Mouse (Mus musculus) layer of hippocampus, adult 8-10 months (tissue): Measurements from ENCODE around the gene Olfr959. TPM values are rescaled to one million over a fixed set of nuclear protein-coding genes. Genes with fewer than 3 reads are reported as not detected.

Experiments
- DNase-seq, 2 experiments: peaks; one replicate each; pipeline ENCODE4 v3.0.0; 2022; ENCODE audit warnings: low spot score in 2 of 2
- total RNA-seq, 4 experiments: library from RNA; stranded (reverse); gene quantifications; 2 replicates each; pipeline ENCODE4 v1.2.4; 2022

Gene Olfr959
- total RNA-seq: not detected

DNA sequence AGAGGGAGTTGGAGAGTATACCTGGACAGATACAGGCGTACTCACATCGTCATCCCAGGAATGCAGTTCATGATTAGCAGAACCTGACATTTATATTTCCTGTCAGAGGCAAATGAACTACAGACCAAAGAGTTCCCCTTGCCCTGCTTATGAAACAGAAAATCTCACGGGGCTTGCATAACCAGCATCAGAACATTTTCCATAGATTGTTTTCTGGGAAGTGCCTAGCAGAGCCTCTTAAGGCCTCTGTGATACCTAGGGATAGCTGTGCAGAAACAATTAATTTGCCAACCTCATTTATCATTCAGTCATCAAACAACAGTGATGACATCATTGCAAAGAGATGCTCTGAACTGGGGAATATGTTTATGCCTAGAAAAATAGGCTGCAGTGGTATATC is at the start of gene Olfr959:
TSS of gene Olfr959 (minus strand) at position 101 of the 400 bp plus-strand sequence.
- no peak for DNase-seq

DNA sequence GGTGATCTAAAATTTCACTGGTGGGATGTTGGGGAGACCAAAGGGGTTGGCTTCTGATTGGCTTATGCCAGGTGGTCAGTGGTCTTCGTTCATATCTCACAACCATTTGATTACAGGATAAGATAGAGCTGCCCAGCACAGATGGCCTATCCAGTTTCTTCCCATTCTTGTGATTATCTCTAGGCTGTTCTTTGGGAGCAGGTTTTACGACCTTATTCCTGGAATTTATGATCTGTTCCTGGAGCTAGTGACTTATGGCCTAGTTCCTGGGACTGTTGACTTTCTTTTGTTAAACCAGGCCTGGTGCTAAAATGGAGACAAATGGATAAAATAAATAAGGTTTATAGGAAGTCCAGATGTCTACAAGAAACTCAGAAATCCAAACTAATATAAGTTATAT is 49.3 kb upstream of the Olfr959 start:
- DNase-seq: no peak

DNA sequence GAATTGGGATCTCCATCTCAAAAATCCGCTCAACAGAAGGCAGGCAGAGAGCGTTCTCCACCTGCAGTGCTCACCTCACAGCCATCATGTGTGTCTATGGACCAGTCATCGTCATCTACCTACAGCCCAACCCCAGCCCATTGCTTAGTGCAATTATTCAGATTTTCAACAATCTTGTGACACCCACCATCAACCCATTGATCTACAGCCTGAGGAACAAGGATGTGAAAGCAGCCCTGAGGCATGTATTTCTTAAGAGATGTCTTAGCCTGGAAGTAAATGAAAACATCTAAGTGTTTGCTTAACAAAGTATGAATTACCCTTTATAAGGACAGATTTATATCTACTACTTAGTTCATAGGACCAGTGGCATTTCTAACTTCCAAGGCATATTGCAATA is 48.4 kb upstream of the Olfr959 start:
- no peak for DNase-seq

DNA sequence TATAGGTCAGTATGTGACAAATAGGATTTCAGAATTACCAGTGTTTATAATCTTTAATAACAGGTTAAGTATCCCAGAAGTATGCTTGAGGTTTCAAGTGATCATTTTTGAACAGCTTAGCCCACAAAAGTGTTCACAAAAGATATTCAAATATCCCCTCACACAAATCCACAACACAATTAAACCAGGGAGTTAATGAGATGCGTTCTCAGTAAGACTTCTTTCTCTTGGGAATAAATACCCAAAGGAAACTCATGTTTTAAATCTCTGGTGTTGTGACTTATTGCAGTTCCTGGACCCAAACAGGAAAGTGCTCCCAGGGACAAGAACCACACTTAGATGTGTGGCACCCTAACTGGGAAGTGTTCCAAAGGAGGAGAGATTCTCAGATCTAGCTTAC is 45.7 kb upstream of the Olfr959 start, which contains the start of gene Olfr960:
TSS of gene Olfr960 (plus strand) at position 301 of the 400 bp plus-strand sequence.
- DNase-seq: no peak

DNA sequence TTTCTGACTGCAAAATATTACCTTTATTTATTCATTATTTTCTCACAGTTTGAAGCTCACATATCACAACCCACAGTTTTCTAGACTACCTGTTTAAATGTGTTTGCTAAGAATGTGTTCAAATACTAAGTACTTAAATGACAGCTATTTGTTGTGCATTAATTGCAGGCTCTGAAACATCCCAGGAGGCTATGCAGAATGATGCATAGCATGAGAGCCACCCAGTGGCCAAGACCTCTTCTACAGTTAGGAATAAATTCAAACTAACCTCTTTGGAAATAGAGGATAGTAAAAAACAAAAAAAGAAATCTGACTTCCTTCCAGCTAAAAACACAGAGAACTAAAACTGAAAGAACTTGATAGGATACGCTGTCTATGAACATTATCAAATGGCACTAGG is 36.6 kb upstream of the Olfr959 start:
- peak in 1 of 2 experiments; percentile 22 for DNase-seq

DNA sequence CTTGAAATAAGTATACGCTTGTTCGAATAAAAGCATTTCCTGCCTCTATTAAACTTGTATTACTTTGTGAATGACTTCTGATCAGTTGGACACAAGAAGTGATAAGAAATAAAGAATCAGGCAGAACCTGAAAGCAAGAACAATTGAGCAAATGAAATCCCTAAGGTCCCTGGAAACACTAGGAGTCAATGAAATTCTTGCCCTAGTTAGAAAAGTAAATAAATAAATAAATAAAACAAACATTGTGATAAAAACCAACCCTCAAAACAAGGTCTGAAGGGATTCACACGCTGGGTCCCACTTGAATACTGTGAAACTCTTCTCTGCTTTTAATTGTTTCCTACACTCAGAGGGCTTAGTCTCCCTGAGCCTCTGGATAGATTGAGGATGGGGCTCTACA is 35.0 kb upstream of the Olfr959 start, which contains the start of gene Olfr148:
TSS of gene Olfr148 (plus strand) at position 301 of the 400 bp plus-strand sequence.
- DNase-seq: no peak

DNA sequence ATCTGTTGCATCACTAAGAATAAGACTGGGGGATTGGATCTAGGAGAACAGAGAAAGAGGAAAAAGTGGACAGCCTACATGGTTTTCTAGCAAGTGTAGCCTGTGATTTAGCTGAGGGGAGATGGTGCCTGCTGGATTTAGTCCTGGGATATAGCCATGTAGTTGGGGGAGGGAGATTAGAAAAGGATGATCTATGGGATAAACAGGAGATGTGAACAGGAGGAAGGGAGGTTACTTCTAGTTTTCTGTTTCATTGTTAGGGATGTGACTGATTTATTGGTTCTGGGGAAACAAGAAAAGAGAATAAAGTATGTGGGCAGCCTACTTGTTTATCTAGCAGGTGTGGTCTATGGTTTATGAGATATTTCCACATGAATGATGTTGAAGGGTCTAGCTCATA is 33.1 kb upstream of the Olfr959 start:
- DNase-seq: no peak

DNA sequence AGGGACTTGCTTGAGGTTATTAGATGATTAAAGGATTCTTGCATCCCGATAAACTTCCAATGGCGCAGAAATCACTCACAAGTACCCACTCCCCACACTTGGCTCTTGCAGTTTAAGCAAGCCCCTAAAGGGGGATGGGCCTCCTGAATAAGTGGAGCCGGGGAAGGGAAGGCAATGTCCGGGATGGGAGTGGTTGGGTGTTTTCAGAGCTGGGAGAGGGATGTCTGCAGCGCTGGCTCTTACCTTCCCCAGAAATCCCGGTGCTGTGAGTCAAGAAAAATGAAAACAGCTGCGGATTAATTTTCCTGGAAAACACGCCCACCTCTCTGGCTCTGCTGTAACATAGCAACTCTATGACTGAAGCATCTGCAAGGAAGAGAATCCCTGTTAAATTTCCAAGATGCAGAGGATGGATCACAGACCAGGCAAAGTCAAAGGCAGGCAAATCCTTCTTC is 28.7 kb upstream of the Olfr959 start, which contains the start of gene AW551984:
TSS of gene AW551984 (minus strand) at position 405 of the 455 bp plus-strand sequence.
- DNase-seq: peak in 1 of 2 experiments; percentile 5

DNA sequence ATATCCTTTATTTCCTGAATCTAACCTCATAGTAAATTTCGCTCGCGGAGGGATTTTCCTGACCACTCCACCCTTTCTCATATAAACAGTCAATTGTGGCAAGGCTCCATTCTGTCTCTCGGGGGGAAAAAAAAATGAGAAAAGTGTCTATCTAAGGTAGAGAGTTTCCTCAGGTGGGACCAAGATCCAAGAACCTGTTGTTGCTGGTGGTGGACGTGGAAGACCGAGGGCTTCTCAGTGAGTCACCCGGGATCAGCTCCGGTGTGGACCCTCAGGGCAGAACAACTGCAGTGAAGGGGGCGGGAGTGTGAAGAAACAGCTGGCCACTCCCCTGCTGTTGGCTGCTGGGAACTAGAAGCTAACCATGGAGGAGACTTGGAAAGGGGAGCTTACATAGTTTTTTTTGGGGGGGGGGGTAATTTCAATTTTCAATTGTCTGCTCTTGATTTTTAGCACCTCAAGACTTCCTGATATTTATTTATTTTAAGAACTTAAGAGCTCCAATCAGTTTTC is 28.0 kb upstream of the Olfr959 start:
- no peak for DNase-seq

DNA sequence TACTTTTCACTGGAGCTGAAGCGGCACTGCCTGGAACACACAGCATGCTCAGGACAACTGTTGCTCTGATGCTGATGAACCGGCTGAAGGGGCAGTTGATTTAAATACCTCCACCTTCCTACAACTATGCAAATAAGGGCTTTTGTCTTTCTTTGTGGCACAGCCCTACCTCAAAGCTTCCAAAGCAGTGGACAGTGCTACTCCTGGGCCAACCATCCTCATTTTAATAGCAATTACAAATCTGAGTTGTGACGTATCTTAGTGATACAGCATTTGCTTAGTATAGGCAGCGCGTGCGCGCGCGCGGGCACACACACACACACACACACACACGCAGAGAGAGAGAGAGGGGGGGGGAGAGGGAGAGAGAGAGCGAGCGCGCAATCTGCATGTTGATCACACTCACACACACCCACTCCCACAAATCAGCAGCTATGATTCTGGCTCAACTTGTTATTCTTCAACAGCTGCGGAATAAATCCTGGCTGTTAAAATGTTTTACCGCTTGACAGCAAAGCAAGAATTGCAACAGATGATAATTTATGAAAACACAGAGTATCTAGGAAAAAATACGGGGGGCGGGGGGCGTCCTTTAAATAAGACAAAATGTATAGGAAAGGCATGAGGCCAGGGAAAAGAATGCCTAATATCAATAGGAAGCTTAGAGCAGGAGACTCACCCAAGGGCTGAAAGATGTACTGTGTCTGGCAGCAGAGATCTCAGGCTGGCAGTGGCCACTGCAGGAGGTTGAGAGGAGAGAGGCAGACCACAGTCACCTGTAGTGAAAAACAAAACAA is 27.4 kb upstream of the Olfr959 start:
- DNase-seq: peak; percentile 14 to 21

DNA sequence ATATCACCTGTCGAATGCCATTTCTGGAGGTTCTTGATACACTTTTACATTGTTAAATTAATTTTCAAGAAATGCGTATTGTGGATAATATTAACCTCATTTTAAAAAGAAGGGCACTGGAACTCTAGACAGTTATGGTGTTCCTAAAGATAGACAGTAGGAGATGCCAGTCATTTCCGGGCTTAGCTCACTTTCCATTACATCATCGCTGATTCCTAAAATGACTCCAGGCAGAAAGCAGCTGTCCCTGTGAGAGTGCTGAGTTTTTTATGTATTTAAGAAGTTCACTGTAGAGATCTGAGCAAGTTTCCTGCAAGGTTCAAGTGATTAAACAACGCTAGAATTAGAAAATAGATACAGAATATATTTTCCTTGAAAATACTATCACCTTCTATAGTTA is 1.7 kb upstream of the Olfr959 start:
- no peak for DNase-seq

DNA sequence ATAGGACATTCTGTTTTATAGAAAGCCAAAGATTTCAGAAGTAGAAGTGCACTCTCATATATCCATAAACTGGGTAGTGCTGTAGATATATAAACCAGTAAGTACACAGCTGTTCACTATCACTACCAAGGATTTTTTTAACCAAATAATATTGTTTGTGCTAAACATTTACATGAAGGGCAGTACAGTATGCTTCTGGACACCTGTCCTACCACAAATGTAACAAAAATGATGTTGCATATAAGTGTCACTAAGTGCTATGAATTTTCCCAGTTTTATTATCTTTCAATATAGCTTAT is 17.1 kb downstream of the Olfr959 start:
- DNase-seq: no peak

DNA sequence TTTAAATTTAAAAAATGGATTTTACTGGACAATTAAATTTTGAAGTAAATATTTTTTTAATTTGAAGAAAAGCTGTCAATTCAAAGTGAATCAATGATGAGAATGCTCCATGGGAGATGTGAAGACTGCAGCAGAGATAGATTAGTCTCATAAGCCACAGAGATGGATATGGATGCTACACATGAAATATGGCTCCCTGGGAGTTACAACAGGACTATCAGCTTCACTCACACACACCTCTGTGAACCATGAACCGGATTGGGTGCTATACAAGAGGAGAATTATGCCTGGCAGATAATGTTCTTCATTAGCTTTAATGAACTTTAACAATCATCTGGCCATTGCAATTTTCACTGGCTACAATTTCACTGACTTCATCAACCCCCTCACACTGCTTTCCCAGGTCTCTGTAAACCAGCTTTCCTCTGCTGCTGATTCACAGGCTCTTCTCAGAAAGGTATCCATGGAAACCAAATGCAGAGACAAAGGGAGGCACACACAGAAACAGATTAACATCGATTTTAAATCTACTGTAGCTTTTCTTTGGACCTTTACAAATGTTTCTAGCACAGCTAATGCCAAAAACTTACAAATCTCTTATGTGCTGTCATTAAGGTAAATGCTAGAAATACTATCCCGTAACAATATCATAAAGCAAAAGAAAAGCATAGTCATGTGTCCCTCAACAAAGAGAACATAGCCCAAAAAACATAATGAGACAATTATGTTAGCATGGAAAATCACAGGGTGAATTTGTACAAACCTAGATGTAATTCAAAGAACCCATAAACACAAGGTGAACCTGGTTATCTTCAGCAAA is 17.6 kb downstream of the Olfr959 start:
- peak; percentile 15 to 23 for DNase-seq

DNA sequence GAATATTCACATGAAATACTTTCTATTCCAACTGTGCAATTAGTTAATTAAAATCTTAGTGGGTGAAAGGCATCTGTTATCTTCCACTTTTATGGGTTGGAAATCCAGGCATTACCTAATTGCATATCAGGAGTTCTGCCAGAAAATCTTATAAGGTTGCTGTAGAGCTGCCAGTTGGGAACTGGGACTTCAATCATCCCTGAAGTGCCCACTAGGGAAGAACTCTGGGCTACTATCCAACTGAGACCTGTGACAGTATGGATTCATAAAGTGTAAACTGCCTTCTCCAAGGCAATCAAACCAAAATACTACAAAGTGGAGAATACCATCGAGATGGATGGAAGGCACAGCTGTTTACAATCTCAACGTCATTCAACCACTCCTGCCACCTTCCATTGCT is 21.4 kb downstream of the Olfr959 start, which contains the start of gene Olfr958:
TSS of gene Olfr958 (minus strand) at position 109 of the 400 bp plus-strand sequence.
- peak in 1 of 2 experiments; percentile 12 for DNase-seq

DNA sequence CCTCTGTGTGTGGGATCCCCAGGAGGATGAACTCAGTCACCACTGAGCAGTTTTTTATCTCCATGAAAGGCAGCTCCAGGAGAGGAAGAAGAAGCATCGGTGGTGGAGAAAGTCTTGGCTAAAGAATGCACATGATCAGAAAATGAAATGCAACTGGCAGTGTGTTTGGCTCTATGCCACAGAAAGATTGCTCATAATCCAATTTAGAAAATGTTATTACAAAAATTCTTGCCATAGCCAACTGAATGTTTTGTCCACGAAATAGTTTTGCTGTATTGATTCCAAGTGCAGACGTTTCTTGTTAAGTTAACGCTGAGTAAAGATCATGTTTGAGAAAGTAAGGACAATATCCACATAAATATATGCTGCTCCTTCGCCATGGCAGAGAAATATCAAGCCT is 24.6 kb downstream of the Olfr959 start:
- DNase-seq: peak in 1 of 2 experiments; percentile 15

DNA sequence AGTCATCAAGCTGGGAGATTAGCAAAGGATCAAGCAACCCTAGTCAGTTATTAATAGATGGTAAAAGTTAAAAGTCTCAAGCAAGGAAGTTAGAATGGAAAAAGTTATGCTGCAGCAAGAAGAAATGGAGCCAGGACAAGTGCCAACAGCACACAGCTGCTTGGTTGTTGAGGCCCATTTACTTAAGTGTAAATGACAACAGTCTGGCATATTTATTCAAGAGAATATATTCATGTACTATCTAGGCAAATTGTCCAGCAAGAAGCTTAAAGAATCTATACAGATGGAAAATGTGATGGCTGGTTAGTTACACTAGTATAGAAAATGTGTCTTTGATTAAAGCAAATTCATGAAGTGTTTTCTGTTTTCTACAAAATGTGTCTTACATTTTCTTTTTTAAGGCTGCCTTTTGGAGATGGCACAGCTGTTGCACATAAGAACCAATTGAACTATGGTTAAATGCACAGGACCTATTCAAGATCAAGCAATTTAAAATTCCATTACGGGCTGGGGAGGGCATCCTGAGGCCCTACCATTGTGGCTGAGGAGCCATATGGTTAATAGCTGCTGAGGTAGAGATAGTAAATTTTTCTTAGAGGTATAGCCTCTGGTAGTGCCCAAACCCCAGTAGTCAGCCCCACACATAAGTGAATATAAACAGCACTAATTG is 51.6 kb downstream of the Olfr959 start:
- DNase-seq: no peak

Other genes starting within 250 kb of the Olfr959 start
- gene Olfr948, start 249.5 kb downstream of the Olfr959 start, total RNA-seq: not detected
- gene Olfr951, start 188.2 kb downstream of the Olfr959 start, total RNA-seq: not detected
- not detected for gene Olfr952, start 148.4 kb downstream of the Olfr959 start, total RNA-seq
- not detected for gene Olfr954, start 118.9 kb downstream of the Olfr959 start, total RNA-seq
- not detected for gene Olfr955, start 103.6 kb downstream of the Olfr959 start, total RNA-seq
- gene Olfr44, start 81.6 kb downstream of the Olfr959 start, total RNA-seq: not detected
- gene Olfr957, start 59.8 kb downstream of the Olfr959 start, total RNA-seq: under 1 TPM in 1 of 4 experiments, not detected in 3; 0.22 TPM
- gene Olfr958, start 21.5 kb downstream of the Olfr959 start, total RNA-seq: not detected
- 1 to 10 TPM; 5.4 to 8.3 (median 7.7) TPM for gene AW551984, start 28.8 kb upstream of the Olfr959 start, total RNA-seq
- gene Olfr148, start 35.1 kb upstream of the Olfr959 start, total RNA-seq: not detected
- gene Olfr960, start 45.8 kb upstream of the Olfr959 start, total RNA-seq: not detected
- gene Olfr961, start 69.5 kb upstream of the Olfr959 start, total RNA-seq: not detected
- not detected for gene Olfr963, start 91.6 kb upstream of the Olfr959 start, total RNA-seq
- gene Olfr149, start 131.5 kb upstream of the Olfr959 start, total RNA-seq: not detected
- not detected for gene Olfr965, start 135.8 kb upstream of the Olfr959 start, total RNA-seq
- gene Olfr150, start 155.4 kb upstream of the Olfr959 start, total RNA-seq: not detected
- gene Olfr967, start 170.7 kb upstream of the Olfr959 start, total RNA-seq: not detected
- not detected for gene Olfr968, start 207.7 kb upstream of the Olfr959 start, total RNA-seq
- not detected for gene Olfr969, start 215.4 kb upstream of the Olfr959 start, total RNA-seq
- not detected for gene Olfr970, start 233.3 kb upstream of the Olfr959 start, total RNA-seq